Mouse (Mus musculus) cerebellum, adult 2 months (tissue): ENCODE results near the gene Zim1. TPM values are rescaled to one million over a fixed set of nuclear protein-coding genes. Genes with fewer than 3 reads are reported as not detected.

Experiments used
- DNase-seq, 2 experiments: peaks; one replicate each; pipeline ENCODE4 v3.0.0; 2021
- H3K27ac ChIP-seq: fragments of 200-500 bp; 2 replicates; pipeline ENCODE4 v1.5.1; 2012; ENCODE audit warnings: low read length, control low read depth, inconsistent platforms; ENCODE audit not compliant: insufficient read depth
- H3K27me3 ChIP-seq: fragments of 200-500 bp; 2 replicates; pipeline ENCODE4 v1.6.1; 2012; ENCODE audit warnings: inconsistent platforms, mild to moderate bottlenecking, low read length, moderate library complexity; ENCODE audit not compliant: control insufficient read depth, insufficient read depth
- H3K4me1 ChIP-seq: fragments of 200-500 bp; 2 replicates; pipeline ENCODE4 v1.6.1; 2011; ENCODE audit warnings: low read length; ENCODE audit not compliant: control insufficient read depth, insufficient read depth
- H3K4me3 ChIP-seq: fragments of 200-500 bp; replicated peaks from 2 replicates; pipeline ENCODE3; 2011; ENCODE audit warnings: mild to moderate bottlenecking, low read depth, low read length, control low read depth; ENCODE audit not compliant: insufficient read depth
- CTCF ChIP-seq: fragments of 200-500 bp; IDR thresholded peaks from 2 replicates; pipeline ENCODE4 v1.5.1; 2011; ENCODE audit warnings: low read depth, mild to moderate bottlenecking, control low read depth, low read length, moderate library complexity, borderline replicate concordance; ENCODE audit not compliant: insufficient read depth
- POLR2A ChIP-seq: fragments of 200-500 bp; IDR thresholded peaks from 2 replicates; pipeline ENCODE4 v1.6.1; 2011; ENCODE audit warnings: low read length, control low read depth, borderline replicate concordance; ENCODE audit not compliant: insufficient read depth
- WGBS: fragments of 180-500 bp; shearing (Covaris S2); methylation state at CpG from one replicate; pipeline ENCODE4 v1.1.7; 2018; 5-methylcytosine and 5-hydroxymethylcytosine counted together
- polyA plus RNA-seq: library from polyadenylated mRNA; depleted of rRNA; stranded (reverse); fragments of >200 nt; gene quantifications from 2 replicates; pipeline ENCODE4 v1.2.3, GENCODE M21; 2012; rRNA removed

Zim1 gene
- polyA plus RNA-seq = 4.4 and 5.6 TPM in 2 replicates

- Histone ChIP-seq H3K4me1 (no peaks in the 10 kb centered on the region), H3K4me3 (peak within 1 kb of the TSS; percentile 55), H3K27me3 (no peaks in the 10 kb centered on the region; the same call in 1 of the 2 replicates), H3K27ac (no peak within 1 kb of the TSS)
- TF ChIP-seq POLR2A (no peak), CTCF (no peak)
- peak; percentile 87 for DNase-seq
- 10% methylated on average over 32 of the region's 32 CpGs for WGBS
Measured at GRCm38 (mm10) chr7:6696241-6697045, at the start of gene Zim1. Zim1 (minus strand) TSS chr7:6696450.

- 87% methylated on average over 10 of the region's 10 CpGs for WGBS
- TF ChIP-seq CTCF (no peak), POLR2A (no peak)
Measured at GRCm38 (mm10) chr7:6744281-6744904, 48.1 kb upstream of the Zim1 start.

GRCm38 (mm10) chr7:6736060-6736459 lies 39.8 kb upstream of the Zim1 start:
- no peak overlapping the region for H3K4me3 ChIP-seq
- TF ChIP-seq CTCF = no peak
- TF ChIP-seq POLR2A = no peak

More at GRCm38 (mm10) chr7:6744281-6744904, 48.1 kb upstream of the Zim1 start:
- Histone ChIP-seq H3K27me3 (no peaks in the 10 kb centered on the region), H3K4me1 (no peaks in the 10 kb centered on the region), H3K27ac (no peak overlapping the region), H3K4me3 (no peak overlapping the region)
- DNase-seq = no peak

GRCm38 (mm10) chr7:6731930-6732329 lies 35.7 kb upstream of the Zim1 start:
- H3K4me1 ChIP-seq = no peaks in the 10 kb centered on the region
- 32% methylated on average over 4 of the region's 4 CpGs for WGBS
- no peaks in the 10 kb centered on the region for H3K27me3 ChIP-seq
- no peak for TF ChIP-seq POLR2A
- no peak for DNase-seq
- H3K4me3 ChIP-seq = peak overlapping the region; percentile 26
- H3K27ac ChIP-seq = no peak overlapping the region

More at GRCm38 (mm10) chr7:6736060-6736459, 39.8 kb upstream of the Zim1 start:
- DNase-seq = no peak
- WGBS = 88% methylated on average over 1 of the region's 1 CpGs
- H3K27ac ChIP-seq = no peak overlapping the region
- H3K27me3 ChIP-seq = no peaks in the 10 kb centered on the region
- no peaks in the 10 kb centered on the region for H3K4me1 ChIP-seq

GRCm38 (mm10) chr7:6731373-6731772 lies 35.1 kb upstream of the Zim1 start:
- H3K27ac ChIP-seq = no peak overlapping the region
- no peaks in the 10 kb centered on the region for H3K4me1 ChIP-seq
- TF ChIP-seq CTCF = no peak
- TF ChIP-seq POLR2A = no peak
- peak overlapping the region; percentile 43 for H3K4me3 ChIP-seq
- 43% methylated on average over 3 of the region's 3 CpGs for WGBS
- no peaks in the 10 kb centered on the region for H3K27me3 ChIP-seq
- DNase-seq = no peak

- H3K27me3 ChIP-seq = no peaks in the 10 kb centered on the region
- no peak for TF ChIP-seq CTCF
- TF ChIP-seq POLR2A = no peak
- peak; percentile 45 to 58 for DNase-seq
- peak overlapping the region; percentile 38; the same call in 1 of the 2 replicates for H3K27ac ChIP-seq
- 51% methylated on average over 15 of the region's 15 CpGs for WGBS
- peak overlapping the region; percentile 89 for H3K4me3 ChIP-seq
- H3K4me1 ChIP-seq = no peaks in the 10 kb centered on the region
Measured at GRCm38 (mm10) chr7:6730801-6731200, 34.6 kb upstream of the Zim1 start.

GRCm38 (mm10) chr7:6730241-6730640 lies 34.0 kb upstream of the Zim1 start, which contains the start of the genes Peg3 and Usp29:
Peg3 (minus strand) TSS chr7:6730431.
Usp29 (plus strand) TSS chr7:6730578.
- DNase-seq = peak; percentile 92 to 96
- no peaks in the 10 kb centered on the region for H3K27me3 ChIP-seq
- WGBS = 46% methylated on average over 24 of the region's 24 CpGs
- TF ChIP-seq POLR2A (peak; percentile 99), CTCF (no peak)
- H3K27ac ChIP-seq = peak within 1 kb of the TSS; percentile 94
- peak within 1 kb of the TSS; percentile 89 for H3K4me3 ChIP-seq
- H3K4me1 ChIP-seq = no peaks in the 10 kb centered on the region
